Mouse (Mus musculus): ENCODE results near the gene 2310022A10Rik.

DNA sequence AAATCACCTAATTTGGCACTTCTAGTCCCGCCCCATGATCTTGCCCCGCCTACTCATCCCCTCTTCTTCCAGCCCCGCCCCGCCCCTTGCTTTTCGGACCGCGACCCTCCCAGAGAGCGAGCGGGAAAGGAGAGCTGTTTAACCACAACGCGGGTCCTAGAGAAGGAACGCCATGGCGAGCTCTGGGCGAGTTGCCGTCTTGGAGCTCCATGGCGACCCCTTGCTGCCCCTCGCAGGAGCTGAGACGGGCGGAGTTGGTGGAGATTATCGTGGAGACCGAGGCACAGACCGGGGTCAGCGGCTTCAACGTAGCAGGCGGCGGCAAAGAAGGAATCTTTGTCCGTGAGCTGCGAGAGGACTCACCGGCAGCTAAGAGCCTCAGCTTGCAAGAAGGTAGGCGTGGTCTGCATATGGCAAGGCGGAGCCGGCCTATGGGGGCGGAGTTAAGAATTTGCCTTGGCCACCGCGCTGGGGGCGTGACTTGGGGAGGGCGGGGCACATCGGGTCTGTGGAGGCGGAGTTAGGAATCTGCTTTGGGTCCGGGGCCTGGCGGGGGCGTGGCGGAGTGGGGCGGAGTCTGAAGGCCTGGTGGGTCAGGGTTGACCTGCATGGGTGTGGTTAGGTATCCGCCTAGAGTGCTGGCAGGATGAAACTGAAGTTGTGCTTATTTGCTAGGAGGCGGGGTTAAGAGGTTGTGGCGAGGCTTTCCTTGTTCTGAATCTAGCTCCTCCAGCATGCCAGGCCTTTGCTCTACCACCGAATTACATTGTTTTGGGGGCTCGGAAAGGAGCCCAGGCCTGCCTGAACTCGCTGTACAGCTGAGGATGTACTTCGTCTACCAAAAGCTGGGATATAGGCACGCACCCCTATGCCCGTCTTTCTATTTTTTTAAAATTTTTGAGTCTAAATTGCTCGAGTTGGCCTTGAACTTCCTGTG, 45.1 kb upstream of the 2310022A10Rik start:
- TF ChIP-seq CTCF (IDR thresholded peaks at IDR 0.05; ENCODE audit: low read depth, low read length) (no peak), POLR2AphosphoS5 (IDR thresholded peaks at IDR 0.05; ENCODE audit: insufficient replicate concordance, low read depth, low read length) (no peak), GATA1 (IDR thresholded peaks at IDR 0.05; ENCODE audit: borderline replicate concordance, low read length) (no peak)
